Comparison of ENCODE assay signal across 11 mouse cellular contexts in the genomic region with DNA sequence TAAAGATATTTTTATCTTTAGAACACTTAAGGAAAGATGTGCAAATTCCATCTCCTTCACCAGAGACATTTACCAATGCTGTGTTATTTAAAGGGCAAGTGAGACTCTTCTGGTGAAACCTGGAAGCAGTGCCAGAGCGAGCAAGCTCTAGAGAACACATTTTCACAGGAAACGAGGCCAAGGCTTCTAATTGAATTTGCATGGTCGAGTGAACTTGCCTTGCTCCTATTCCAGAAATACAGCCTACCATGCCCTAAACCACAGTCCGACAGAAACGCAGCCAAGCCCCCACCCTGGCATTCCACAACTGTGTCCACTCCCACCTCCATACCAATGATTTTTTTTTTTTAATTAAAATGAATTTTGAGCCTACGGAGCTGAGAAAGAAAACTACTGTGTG.
DNase-seq lines count a peak whose midpoint lies in the region; ATAC-seq lines count a peak whose summit lies in the region.
"Had no signal": no experiment of that assay in that cellular context is flagged by ENCODE, and none has a peak within 500 bp of the region (broad histone marks: within the 10 kb centered on the region; RNA-seq: fewer than 3 reads in every experiment).

No protein-coding gene starts in this region.

- H3K27me3 ChIP-seq in hindbrain, embryonic 16.5 days (replicated peaks; ENCODE audit: control insufficient read depth, insufficient read depth, low read length): no peaks in the 10 kb centered on the region
- H3K27me3 ChIP-seq in hindbrain, embryonic 10.5 days (ENCODE audit: insufficient read depth, poor library complexity, severe bottlenecking): no peaks in the 10 kb centered on the region
- H3K27me3 ChIP-seq in embryonic facial prominence, embryonic 14.5 days (replicated peaks; ENCODE audit: control insufficient read depth, insufficient read depth, low read length): no peaks in the 10 kb centered on the region
- H3K27me3 ChIP-seq: CH12.LX; lung, embryonic 15.5 days had no signal

- H3K9me3 ChIP-seq in hindbrain, embryonic 16.5 days (ENCODE audit: control insufficient read depth, low read length): no peaks in the 10 kb centered on the region
- H3K9me3 ChIP-seq in hindbrain, embryonic 10.5 days: no peaks in the 10 kb centered on the region
- H3K9me3 ChIP-seq in embryonic facial prominence, embryonic 14.5 days (ENCODE audit: control insufficient read depth, low read length): no peaks in the 10 kb centered on the region
- H3K9me3 ChIP-seq: lung, embryonic 15.5 days had no signal

- H3K4me3 ChIP-seq in hindbrain, embryonic 16.5 days (ENCODE audit: low read length): no peak overlapping the region
- no peak overlapping the region for H3K4me3 ChIP-seq in hindbrain, embryonic 10.5 days
- H3K4me3 ChIP-seq in embryonic facial prominence, embryonic 14.5 days (ENCODE audit: low read depth, low read length): no peak overlapping the region
- H3K4me3 ChIP-seq: lung, embryonic 15.5 days had no signal

- peak; percentile 91 for ATAC-seq in hindbrain, embryonic 16.5 days
- ATAC-seq in embryonic facial prominence, embryonic 14.5 days (ENCODE audit: low read depth): peak; percentile 80; the same call in 1 of the 2 replicates

- 23% methylated on average over 6 of the region's 6 CpGs for WGBS in hindbrain, embryonic 16.5 days
- 35% methylated on average over 6 of the region's 6 CpGs for WGBS in hindbrain, embryonic 10.5 days
- 18% methylated on average over 6 of the region's 6 CpGs for WGBS in embryonic facial prominence, embryonic 14.5 days

- no peak overlapping the region for H3K9ac ChIP-seq in hindbrain, embryonic 16.5 days (ENCODE audit: low read depth, low read length)
- no peak overlapping the region for H3K9ac ChIP-seq in embryonic facial prominence, embryonic 14.5 days (ENCODE audit: low read depth, low read length)
- H3K9ac ChIP-seq: lung, embryonic 15.5 days had no signal

- H3K4me1 ChIP-seq in hindbrain, embryonic 16.5 days (ENCODE audit: control insufficient read depth, insufficient read depth, low read depth, low read length): 0 out of 2 replicates have a peak, but pooled peaks cover 3% of the 10 kb centered on the region
- H3K4me1 ChIP-seq in hindbrain, embryonic 10.5 days (replicated peaks): peaks cover 17% of the 10 kb centered on the region; the same call in 1 of the 2 replicates
- peaks cover 15% of the 10 kb centered on the region for H3K4me1 ChIP-seq in embryonic facial prominence, embryonic 14.5 days (ENCODE audit: control insufficient read depth, insufficient read depth, low read length)
- H3K4me1 ChIP-seq: lung, embryonic 15.5 days had no signal

- H3K27ac ChIP-seq in hindbrain, embryonic 16.5 days (ENCODE audit: low read depth, low read length): no peak overlapping the region
- H3K27ac ChIP-seq in hindbrain, embryonic 10.5 days: no peak overlapping the region
- H3K27ac ChIP-seq in embryonic facial prominence, embryonic 14.5 days (replicated peaks; ENCODE audit: low read depth, low read length): no peak overlapping the region
- H3K27ac ChIP-seq: lung, embryonic 15.5 days had no signal

- DNase-seq in hindbrain, embryonic 10.5 days (ENCODE audit: low spot score): no peak
- DNase-seq in brain, embryonic 18.5 days (ENCODE audit: low read depth, low spot score): peak; percentile 24
- peak; percentile 92 for DNase-seq in embryonic facial prominence, embryonic 14.5 days (ENCODE audit: low spot score)
- peak; percentile 45 for DNase-seq in kidney, postnatal 10 days
- no peak for DNase-seq in urinary bladder, postnatal 36 days (ENCODE audit: low spot score in 2 of 2)
- no peak for DNase-seq in lung, adult 18-20 months
- no peak for DNase-seq in heart, postnatal 4 days
- DNase-seq: adrenal gland, postnatal 25 days had no signal

- H3K36me3 ChIP-seq in hindbrain, embryonic 16.5 days (ENCODE audit: control insufficient read depth, insufficient read depth, low read length): no peaks in the 10 kb centered on the region
- no peaks in the 10 kb centered on the region for H3K36me3 ChIP-seq in hindbrain, embryonic 10.5 days
- no peaks in the 10 kb centered on the region for H3K36me3 ChIP-seq in embryonic facial prominence, embryonic 14.5 days (ENCODE audit: control insufficient read depth, insufficient read depth, low read length)
- H3K36me3 ChIP-seq: lung, embryonic 15.5 days had no signal

- no peak overlapping the region for H3K4me2 ChIP-seq in hindbrain, embryonic 16.5 days (ENCODE audit: low read length)
- H3K4me2 ChIP-seq in embryonic facial prominence, embryonic 14.5 days (ENCODE audit: low read depth, low read length): no peak overlapping the region
- H3K4me2 ChIP-seq: lung, embryonic 15.5 days had no signal

Comparison
In these comparisons a context has a peak if more than half of its experiments do, and no peak if none do; other contexts are left out.
1. DNase-seq: peak in brain, embryonic 18.5 days (single experiment), embryonic facial prominence, embryonic 14.5 days (single experiment) and kidney, postnatal 10 days (single experiment); none in hindbrain, embryonic 10.5 days (single experiment), urinary bladder, postnatal 36 days (0 of 2), lung, adult 18-20 months (0 of 2) and heart, postnatal 4 days (single experiment).